Mouse (Mus musculus) regulatory T cell (primary cell): ENCODE measurements around the gene Sv2b.

ENCODE experiments used
- in situ Hi-C: fragments of 300-600 bp; cut with MboI, MseI; formaldehyde crosslinking; loops from one replicate; pipeline ENCODE4 v1.15.1; 2025; ENCODE audit warnings: high pct_unique_total_duplicates

Sv2b gene

GRCm38 (mm10) chr7:75295228-75295865 lies 13.7 kb downstream of the Sv2b start:
- in situ Hi-C loops, result no loop called here

GRCm38 (mm10) chr7:75292246-75292645 lies 16.8 kb downstream of the Sv2b start:
- in situ Hi-C loops, result no loop called here

GRCm38 (mm10) chr7:75290554-75290953 lies 18.5 kb downstream of the Sv2b start:
- in situ Hi-C loops, result no loop called here

- in situ Hi-C loops, result no loop called here
These were observed 21.8 kb downstream of the Sv2b start for GRCm38 (mm10) chr7:75287237-75287636.

GRCm38 (mm10) chr7:75282951-75283350 lies 26.1 kb downstream of the Sv2b start:
- in situ Hi-C loops, result no loop called here

- in situ Hi-C loops, result no loop called here
These were observed 26.9 kb downstream of the Sv2b start for GRCm38 (mm10) chr7:75282080-75282650.

GRCm38 (mm10) chr7:75281106-75281505 lies 28.0 kb downstream of the Sv2b start:
- in situ Hi-C loops, result no loop called here

- in situ Hi-C loops, result no loop called here
These were observed 31.2 kb downstream of the Sv2b start for GRCm38 (mm10) chr7:75277847-75278246.

GRCm38 (mm10) chr7:75276739-75277138 lies 32.3 kb downstream of the Sv2b start:
- in situ Hi-C loops, result no loop called here

- in situ Hi-C loops, result loop anchor here (5.0 kb wide), 1 partner anchor 148 kb away; no protein-coding TSS in a partner anchor
These were observed 34.5 kb downstream of the Sv2b start for GRCm38 (mm10) chr7:75274518-75274917.

GRCm38 (mm10) chr7:75273633-75274032 lies 35.4 kb downstream of the Sv2b start:
- in situ Hi-C loops, result loop anchor here (5.0 kb wide), 1 partner anchor 149 kb away; no protein-coding TSS in a partner anchor

GRCm38 (mm10) chr7:75271921-75272381 lies 37.1 kb downstream of the Sv2b start:
- in situ Hi-C loops, result loop anchor here (5.0 kb wide), 1 partner anchor 150 kb away; no protein-coding TSS in a partner anchor

GRCm38 (mm10) chr7:75271306-75271705 lies 37.8 kb downstream of the Sv2b start:
- in situ Hi-C loops, result loop anchor here (5.0 kb wide), 1 partner anchor 151 kb away; no protein-coding TSS in a partner anchor

- in situ Hi-C loops, result no loop called here
These were observed 41.8 kb downstream of the Sv2b start for GRCm38 (mm10) chr7:75267236-75267635.

- in situ Hi-C loops, result no loop called here
These were observed 43.8 kb downstream of the Sv2b start for GRCm38 (mm10) chr7:75265241-75265640.

- in situ Hi-C loops, result no loop called here
These were observed 49.1 kb downstream of the Sv2b start for GRCm38 (mm10) chr7:75259945-75260344.

- in situ Hi-C loops, result no loop called here
These were observed 55.3 kb downstream of the Sv2b start for GRCm38 (mm10) chr7:75253611-75254250.

- in situ Hi-C loops, result loop anchor here (10.0 kb wide), 1 partner anchor 516 kb away; no protein-coding TSS in a partner anchor
These were observed 68.1 kb downstream of the Sv2b start for GRCm38 (mm10) chr7:75240754-75241507.

GRCm38 (mm10) chr7:75236386-75236785 lies 72.7 kb downstream of the Sv2b start:
- in situ Hi-C loops, result no loop called here

- in situ Hi-C loops, result no loop called here
These were observed 84.9 kb downstream of the Sv2b start for GRCm38 (mm10) chr7:75224206-75224605.

GRCm38 (mm10) chr7:75222704-75223431 lies 86.2 kb downstream of the Sv2b start:
- in situ Hi-C loops, result no loop called here
